Mouse (Mus musculus): Measurements from ENCODE around the gene Gm29735.
"Not testable (repeated sequence)": the region's sequence is repeated elsewhere in the genome, so short reads cannot be mapped to it uniquely, and the experiment has no call there.

Gm29735 gene

GRCm38 (mm10) chr7:142120629-142121028 lies 36.3 kb downstream of the Gm29735 start, which contains the start of gene Gm45618:
Gene Gm45618, minus strand, starts transcription at chr7:142120729.
- not testable (repeated sequence) for DNase-seq (ENCODE audit: low spot score)

- peak; percentile 62 for DNase-seq (ENCODE audit: low spot score)
These were observed 37.3 kb downstream of the Gm29735 start for GRCm38 (mm10) chr7:142119632-142120031.
